Mouse (Mus musculus) adrenal gland, postnatal 14 days (tissue): Measurements from ENCODE around the gene Mad1l1. TPM values are rescaled to one million over a fixed set of nuclear protein-coding genes. Genes with fewer than 3 reads are reported as not detected.

Experiments used
- DNase-seq: peaks from one replicate; pipeline ENCODE4 v3.0.0; 2021; ENCODE audit warnings: mixed read lengths
- total RNA-seq: library from RNA; stranded (reverse); gene quantifications from 2 replicates; pipeline ENCODE4 v1.2.3, GENCODE M21; 2021

The Mad1l1 gene
- total RNA-seq, 1 experiment from 2014 or later: 21.5 TPM

DNA sequence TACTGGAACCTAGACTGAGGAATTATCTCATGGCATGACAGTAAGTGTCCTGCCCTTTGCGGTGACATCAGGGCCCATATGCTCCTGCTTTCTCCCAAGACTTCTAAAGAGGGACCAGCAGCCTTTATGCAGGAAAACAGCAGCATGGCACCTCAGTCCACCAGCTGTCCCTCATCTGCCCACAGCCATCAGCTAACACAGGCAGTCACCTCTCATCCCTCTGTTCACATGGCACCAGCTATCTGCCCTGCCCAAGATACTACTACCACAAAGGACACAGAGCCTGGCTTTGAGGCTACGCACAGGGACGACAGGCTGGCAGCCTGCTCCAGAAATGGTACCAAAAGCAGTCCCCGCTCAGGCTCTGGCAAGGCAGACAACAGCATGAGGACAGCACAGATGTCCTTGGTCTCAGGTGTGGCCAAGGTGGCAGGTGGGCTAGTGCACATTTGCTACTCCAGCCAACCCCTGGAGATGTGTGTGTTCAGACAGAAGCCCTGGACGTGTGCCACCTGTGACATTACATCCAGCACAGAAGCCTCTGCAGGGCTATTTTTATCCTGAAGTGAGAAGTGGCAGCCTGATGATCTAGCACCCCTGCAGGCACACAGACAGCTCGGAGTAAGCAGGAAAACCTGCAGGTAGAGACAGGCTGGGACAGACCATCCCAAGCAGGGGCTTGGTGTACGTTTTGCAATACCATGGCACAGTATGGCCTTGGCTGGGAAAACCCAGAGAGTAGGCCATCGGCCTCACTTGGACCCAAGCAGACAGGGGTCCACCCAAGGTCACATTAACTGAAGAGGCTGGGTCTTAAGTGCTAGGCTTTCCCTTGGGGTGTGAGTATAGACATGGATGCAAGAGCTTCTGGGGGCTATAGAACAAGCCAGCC lies 185.4 kb downstream of the Mad1l1 start:
- peak; percentile 22 for DNase-seq

- no peak for DNase-seq
These were observed 187.3 kb downstream of the Mad1l1 start for GRCm38 (mm10) chr5:140134021-140134420.

- no peak for DNase-seq
These were observed 192.9 kb downstream of the Mad1l1 start for GRCm38 (mm10) chr5:140128414-140128981.

- no peak for DNase-seq
These were observed 193.4 kb downstream of the Mad1l1 start for GRCm38 (mm10) chr5:140127981-140128380.

DNA sequence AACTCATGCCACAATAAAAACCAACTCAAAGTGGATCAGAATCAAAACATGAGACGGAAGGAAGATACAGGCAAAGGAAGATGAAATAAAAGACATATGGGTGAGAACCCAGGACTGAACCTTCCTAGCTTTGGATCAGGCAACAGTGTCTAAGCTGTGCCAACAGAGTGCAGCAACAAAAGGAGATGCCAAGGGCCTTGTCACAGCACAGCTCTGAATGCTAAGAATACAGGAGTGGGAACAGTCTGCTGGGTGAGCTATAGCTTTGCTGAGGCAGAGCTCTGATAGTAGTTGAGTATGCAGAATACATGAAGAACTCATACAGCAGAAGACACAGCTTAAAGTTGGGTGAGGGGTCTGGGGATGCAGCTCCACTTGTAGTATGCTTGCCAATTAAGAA lies 196.7 kb downstream of the Mad1l1 start:
- no peak for DNase-seq

DNA sequence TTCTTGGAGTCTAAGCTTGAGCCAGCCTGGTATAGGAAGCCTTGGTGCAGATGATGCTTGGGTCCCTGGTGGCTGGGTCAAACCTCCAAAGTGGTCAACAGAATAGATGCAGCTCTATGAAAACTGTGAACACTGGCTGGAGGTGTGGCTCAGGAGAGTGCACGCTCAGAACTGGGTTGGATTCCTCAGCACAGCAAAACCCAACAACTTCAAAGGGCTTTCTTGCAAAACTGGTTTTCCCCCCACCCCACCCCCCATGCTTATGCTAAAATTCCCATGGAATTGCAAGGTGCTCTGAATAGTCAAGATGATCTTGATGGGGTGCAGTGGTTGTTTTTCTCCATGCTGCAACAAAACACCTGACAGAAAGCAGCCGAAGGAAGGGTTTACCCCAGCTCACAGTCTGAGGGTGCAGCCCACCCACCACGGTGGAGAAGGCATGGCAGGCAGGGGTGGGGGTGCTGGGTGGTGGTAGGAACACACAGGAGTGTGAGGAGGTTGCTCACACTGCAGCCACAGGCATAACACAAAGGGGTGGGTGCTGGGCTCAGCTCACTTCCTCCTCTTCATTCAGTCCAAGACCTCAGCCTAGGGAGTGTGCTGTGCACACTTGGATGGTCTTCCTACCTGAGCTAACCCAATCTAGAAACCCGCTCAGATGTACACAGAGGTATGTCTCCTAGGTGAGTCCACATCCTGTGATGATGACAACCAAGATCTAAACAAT lies 197.5 kb downstream of the Mad1l1 start:
- DNase-seq: no peak

GRCm38 (mm10) chr5:140123194-140123593 lies 198.2 kb downstream of the Mad1l1 start:
- no peak for DNase-seq

DNA sequence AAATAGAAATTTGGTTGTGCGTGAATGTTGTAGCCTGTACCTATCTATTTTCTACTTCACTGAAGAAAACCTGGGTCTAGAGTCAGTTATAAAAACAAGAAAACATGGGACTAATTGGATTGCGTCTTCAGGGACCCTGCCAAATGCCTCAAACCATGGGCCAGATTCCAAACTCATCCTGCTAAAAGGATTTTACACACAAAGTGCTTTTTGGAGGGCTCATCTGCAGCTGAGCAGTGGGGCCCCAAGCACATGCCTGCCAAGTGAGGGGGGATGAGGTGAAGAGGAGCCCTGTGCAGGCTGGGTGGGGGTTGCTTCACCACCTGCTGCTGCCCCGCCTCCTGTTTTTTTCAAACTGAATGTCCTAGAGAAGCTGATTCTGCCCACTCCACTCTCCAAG lies 199.4 kb downstream of the Mad1l1 start:
- DNase-seq: no peak

DNA sequence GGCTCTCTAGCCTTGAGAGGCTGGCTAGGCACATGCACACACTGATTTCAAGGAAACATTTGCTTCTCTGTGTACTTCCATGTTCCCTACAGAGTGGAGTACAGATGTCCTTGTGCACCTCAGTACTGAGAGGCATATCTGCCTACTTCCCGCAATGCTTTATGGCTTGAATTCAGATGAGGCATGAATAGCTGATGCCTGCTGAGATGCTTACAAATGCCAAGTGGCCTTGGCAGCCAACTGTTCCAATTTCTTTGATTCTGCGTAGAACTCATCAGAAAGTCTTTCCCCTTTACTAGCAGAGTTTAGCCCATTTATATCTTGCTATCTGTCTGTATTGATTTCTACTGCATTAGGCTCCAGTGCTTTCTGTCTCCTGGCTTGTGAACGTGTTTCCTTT lies 202.4 kb downstream of the Mad1l1 start:
- no peak for DNase-seq

DNA sequence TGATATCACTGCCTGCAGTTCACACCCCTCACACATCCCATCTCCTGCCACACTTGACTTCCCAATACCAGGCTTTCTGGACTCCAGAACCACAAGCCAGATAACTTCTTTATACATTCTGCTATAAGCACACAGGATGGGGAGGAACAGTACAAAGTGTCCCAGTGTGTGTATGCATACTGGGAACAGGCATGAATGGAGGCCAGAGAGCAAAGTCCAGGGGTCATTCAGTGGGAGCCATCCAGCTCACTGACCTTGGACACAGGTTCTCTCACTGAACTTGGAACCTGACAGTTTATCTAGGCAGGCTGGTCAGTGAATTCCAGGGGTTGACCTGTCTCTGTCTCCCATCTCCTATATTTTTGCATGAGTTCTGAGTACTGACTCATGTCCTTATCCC lies 203.4 kb downstream of the Mad1l1 start:
- DNase-seq: no peak

DNA sequence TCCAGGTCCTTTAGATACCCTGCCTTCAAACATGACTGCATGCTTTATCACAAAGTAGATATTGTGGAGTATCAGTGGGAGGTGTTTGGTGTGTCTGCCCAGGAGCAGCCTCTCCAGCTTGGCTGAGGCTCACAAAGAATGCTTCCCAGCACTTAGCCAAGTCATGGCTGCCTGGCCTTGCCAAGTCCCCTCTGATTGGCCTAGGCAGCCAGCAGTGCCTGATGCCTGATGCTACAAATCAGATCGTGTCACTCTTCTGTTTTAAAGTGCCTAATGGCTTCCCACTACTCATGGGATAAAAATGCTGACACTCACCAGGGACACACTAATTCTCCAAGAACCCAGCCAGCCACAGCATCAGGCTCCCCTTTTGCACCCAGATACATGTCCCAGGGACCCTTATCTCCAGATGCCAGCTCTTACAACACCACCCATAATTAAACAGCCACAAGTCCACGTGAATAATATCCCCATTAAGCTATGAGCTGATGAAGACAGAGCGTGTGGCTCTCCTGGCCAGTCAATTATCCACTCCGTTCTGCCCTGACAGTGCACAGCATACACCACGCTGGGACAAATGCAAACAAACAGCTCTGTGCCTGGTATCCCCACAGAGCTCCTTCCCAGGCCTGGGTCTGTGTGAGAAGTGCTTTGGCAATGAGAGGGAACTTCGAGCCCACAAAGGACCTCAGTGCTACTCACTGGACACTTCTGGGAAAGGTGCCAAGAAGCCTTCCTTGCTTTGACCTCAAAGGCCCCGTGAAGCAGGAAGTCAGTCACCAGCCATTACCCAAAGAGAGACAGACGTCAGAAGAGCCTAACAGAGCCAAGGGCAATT lies 205.7 kb downstream of the Mad1l1 start:
- DNase-seq: peak; percentile 84

DNA sequence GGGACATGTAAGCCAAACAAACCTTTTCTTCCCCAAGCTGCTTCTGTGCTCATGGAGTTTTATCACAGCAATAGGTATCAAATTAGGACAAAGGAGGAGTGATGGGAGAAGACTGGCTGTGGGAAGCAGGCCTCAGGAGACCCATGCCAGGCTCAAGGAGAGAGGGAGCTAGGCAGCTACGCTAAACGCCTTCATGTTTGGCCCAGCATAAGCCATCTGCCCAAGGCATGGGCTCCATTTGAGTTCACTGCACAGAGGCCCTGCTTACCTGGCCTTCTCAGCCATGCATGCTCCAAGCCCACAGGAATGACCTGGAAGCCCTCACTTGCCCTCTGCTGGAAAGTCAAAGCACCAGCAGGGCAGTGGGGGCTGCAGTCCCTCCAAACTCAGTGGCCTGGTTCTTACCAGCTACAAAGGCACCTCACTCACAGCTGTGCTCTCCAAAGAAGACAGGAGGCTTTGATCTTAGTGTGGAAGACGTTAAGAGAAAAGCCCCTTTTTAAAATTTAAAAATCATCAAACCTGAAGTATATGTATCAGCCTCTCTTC lies 206.8 kb downstream of the Mad1l1 start:
- DNase-seq: no peak

- DNase-seq: no peak
These were observed 208.1 kb downstream of the Mad1l1 start for GRCm38 (mm10) chr5:140113281-140113680.

DNA sequence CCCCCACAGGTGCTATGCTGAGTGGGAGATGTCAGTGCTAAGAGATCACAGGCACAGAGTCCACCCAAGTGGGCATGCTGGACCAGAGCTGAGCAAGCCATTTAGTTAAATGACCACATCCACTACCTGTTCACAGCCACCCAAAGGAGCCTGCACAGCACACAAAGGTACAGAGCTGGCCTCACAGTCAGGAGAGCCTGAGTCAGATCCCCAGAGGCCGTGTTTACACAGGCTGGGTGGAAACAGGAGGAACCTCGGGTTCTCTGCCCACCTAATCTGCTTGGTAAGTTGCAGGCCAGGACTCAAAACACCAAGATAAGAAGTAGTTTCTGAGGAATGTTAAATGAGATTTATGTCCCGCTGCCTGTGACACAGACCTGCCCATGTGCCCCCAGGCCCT lies 211.3 kb downstream of the Mad1l1 start:
- no peak for DNase-seq

DNA sequence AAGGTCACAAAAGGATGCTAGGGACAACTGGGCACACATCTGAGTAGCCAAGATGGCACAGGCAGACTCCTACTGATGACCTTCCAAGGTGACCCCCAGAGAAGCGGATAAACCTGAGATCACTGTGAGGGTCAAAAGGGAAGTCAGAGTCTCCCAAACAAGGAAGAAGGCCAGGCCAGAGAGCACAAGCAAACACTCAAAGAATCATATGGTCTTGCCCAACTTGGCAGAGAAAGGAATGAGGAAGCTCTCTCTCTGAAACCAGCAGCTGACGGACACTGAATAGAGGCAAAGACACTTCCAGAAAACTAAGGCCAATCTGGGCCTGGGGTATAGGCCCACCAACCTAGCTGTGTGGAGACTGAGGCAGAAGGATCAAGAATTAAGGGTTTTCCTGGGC lies 213.4 kb downstream of the Mad1l1 start:
- DNase-seq: no peak

- no peak for DNase-seq
These were observed 215.3 kb downstream of the Mad1l1 start for GRCm38 (mm10) chr5:140106051-140106450.

DNA sequence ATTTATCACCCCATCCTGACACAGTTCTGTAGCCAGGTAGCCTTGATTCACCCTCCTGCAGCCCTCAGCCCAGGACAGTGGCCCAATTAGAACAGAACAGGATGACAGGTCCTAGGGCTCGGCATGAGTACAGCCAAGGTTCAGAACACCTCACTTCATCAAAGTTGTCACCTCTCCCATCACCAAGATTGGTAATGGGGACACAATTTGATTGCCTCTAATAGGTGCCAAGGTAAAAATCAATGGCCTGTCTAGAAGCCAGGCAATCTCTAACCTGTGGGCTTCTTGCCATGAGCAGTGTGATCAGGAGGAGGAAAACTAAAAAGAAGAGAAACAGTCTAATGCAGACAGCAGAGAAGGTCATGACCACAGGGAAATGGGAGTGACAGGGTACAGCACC lies 216.5 kb downstream of the Mad1l1 start:
- no peak for DNase-seq

GRCm38 (mm10) chr5:140102731-140103130 lies 218.6 kb downstream of the Mad1l1 start:
- DNase-seq: no peak

DNA sequence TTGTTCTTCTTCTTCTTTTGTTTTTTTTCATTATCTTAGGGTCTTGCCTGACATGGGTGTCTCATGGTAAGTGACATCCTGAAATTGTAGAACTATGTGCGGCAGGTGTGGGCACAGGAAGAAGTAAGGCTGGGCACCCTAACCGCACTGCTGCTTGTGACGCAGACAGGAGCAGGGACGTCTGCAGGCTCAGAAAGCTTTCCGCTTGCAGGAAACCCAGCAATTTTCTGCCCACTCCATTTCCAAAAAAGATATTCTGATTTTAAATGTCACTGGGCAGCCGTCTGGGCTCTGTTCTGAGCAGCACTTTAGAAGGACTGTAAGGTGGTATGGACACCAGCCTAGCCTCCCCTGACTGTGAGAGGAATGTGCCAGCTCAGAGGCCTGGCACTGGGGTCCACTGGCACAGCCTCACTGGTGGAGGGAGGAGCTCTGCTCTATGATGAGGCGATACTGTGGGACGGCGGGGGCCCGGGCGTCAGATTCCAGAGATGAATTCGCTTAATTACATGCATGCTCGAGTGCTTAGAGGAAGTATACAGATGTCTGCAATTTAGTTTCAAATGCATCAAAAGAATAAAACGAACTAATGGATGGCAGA lies 219.8 kb downstream of the Mad1l1 start:
- no peak for DNase-seq

DNA sequence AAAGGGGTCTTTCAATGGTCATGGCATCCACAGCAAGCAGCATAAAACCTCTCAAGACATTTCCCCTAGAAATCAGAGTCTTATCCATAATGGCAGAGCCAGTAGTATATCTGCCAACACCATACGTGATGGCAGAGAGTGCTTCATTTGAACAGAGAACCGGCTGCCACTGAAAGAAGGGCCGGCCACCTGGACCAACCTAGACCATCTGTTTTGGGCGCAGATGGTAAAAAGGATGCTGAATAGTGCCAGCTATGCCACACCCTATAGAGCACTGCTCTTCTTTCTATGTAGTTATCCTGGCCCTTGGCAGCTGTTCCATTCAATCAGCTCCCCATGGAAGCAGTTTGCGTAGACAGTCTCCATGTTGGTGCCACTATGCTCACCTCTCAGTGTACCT lies 222.6 kb downstream of the Mad1l1 start:
- no peak for DNase-seq

DNA sequence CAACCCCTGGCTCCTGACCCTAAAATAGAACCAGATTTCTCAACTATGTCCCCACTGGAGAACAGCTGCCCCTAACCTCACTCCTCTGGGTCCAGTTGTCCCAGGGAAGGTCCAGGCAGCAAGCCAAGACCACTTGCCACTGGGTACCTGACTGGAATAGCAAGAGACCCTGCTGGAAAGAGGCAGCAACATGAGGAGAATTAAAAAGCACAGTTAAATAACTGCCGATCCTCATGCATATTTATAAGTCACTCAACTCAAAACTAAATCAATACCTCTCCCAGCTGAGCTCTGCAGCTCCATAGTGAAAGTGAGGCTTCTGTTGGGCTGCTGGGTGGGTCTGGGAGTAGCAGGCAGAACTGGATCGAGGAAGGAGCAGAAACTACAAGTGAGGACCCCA lies 226.1 kb downstream of the Mad1l1 start:
- DNase-seq: no peak

DNA sequence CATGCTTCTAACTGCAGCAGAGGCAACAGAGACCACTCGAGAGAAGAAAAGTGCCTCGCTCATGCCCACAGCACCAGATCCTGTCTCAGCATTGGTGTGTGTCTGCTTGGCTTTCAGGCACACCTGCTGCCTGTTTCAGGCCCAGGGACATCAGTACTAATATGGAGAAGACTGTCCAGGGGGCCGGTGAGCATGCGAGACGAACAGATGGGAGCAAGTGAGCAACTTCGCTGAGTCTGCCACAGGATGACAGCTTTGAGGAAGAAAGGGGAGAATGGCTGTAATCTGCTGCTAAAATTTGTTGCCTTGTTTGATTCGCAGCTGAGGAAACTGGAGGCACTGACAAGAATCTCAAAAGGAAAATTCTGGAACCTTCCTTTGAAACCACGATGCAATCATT lies 227.9 kb downstream of the Mad1l1 start:
- no peak for DNase-seq
